Mouse (Mus musculus): ENCODE data around the gene Arl5c. TPM values are rescaled to one million over a fixed set of nuclear protein-coding genes. Genes with fewer than 3 reads are reported as not detected.
"Not testable (repeated sequence)": the region's sequence is repeated elsewhere in the genome, so short reads cannot be mapped to it uniquely, and the experiment has no call there.

Arl5c gene
- polyA plus RNA-seq, 1 experiment from 2014 or later = 7.3 TPM

DNA sequence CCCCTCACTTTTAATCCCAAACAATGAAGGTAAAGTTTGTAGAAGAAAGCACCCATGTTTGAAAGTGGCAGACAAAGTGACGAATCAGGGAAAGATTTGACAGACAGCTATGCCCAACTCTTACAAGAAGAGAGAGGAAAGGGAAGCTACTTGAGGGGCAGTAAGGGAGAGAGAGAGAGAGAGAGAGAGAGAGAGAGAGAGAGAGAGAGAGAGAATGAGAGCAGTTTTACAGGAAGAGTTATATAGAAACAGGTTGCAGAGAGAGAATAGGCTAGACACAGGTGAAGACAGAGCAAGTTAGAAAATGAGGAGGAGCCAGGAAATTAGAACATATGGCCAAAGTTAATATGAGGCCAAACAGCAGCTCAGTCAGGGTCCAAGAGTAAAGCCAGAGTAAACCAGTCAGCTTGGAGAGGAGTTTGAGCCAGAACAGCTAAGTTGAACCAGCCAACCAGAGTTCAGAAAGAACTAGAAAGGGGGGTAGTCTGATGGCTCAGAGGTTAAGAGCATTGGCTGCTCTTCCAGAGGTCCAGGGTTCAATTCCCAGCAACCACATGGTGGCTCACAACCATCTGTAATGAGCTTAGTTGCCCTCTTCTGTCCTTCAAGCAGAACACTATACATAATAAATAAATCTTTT, 43.5 kb downstream of the Arl5c start:
- WGBS = 91% methylated on average over 1 of the region's 1 CpGs
- Histone ChIP-seq H3K27ac (ENCODE audit: low read depth, low read length) (no peak overlapping the region), H3K27me3 (replicated peaks; ENCODE audit: control insufficient read depth, insufficient read depth, low read length) (no peaks in the 10 kb centered on the region), H3K4me3 (ENCODE audit: low read length) (no peak overlapping the region), H3K4me2 (ENCODE audit: low read length) (no peak overlapping the region), H3K9ac (ENCODE audit: low read depth, low read length) (no peak overlapping the region), H3K9me3 (ENCODE audit: control insufficient read depth, low read length) (no peaks in the 10 kb centered on the region), H3K4me1 (ENCODE audit: control insufficient read depth, insufficient read depth, low read depth, low read length) (peaks cover 21% of the 10 kb centered on the region), H3K36me3 (ENCODE audit: control insufficient read depth, insufficient read depth, low read length) (no peaks in the 10 kb centered on the region)
- ATAC-seq = no peak

DNA sequence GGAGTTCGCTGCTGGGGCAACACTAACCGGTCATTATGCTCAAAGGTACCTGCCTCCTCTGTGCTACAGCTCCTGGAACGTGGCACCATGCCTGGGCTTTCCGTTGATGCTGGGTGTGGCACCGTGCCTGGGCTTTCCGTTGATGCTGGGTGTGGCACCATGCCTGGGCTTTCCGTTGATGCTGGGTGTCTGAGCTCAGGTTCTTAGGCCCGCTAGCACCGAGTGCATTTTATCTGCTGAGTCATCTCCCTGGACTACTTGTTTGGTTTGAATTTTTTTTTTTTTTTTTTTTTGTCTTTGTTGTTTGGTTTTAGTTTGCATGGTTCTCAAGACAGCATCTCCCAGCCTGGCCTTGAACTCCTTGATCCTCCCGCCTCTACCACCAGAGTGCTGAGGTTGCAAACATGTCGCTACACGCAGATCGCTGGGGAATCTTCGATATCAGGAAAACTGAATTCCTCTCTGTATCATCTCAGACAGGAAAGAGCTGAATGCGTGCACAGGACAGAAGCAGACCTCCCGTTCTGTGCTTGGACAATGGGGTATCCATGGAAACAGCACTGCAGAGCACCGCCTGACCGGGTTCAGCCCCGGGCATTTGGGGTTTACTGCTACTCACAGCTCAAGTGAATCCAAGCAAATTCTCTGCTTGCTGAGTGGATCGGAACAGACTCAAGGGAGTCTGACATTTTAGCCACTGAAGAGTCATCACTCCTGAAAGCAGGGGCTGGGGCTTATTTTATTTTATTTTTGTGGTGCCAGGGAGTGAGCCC, 46.1 kb downstream of the Arl5c start:
- peak; percentile 72 for ATAC-seq
- no peaks in the 10 kb centered on the region for H3K9me3 ChIP-seq (ENCODE audit: control insufficient read depth, low read length)
- no peaks in the 10 kb centered on the region for H3K36me3 ChIP-seq (ENCODE audit: control insufficient read depth, insufficient read depth, low read length)
- H3K9ac ChIP-seq (ENCODE audit: low read depth, low read length) = 0 out of 2 replicates have a peak overlapping the region, but pooled peaks have one; percentile 14
- no peak overlapping the region for H3K4me3 ChIP-seq (ENCODE audit: low read length)
- WGBS = 32% methylated on average over 20 of the region's 20 CpGs
- no peaks in the 10 kb centered on the region for H3K27me3 ChIP-seq (replicated peaks; ENCODE audit: control insufficient read depth, insufficient read depth, low read length)
- H3K4me1 ChIP-seq (ENCODE audit: control insufficient read depth, insufficient read depth, low read depth, low read length) = peaks cover 9% of the 10 kb centered on the region
- peak overlapping the region; percentile 25; the same call in 1 of the 2 replicates for H3K4me2 ChIP-seq (ENCODE audit: low read length)
- peak overlapping the region; percentile 46 for H3K27ac ChIP-seq (ENCODE audit: low read depth, low read length)

DNA sequence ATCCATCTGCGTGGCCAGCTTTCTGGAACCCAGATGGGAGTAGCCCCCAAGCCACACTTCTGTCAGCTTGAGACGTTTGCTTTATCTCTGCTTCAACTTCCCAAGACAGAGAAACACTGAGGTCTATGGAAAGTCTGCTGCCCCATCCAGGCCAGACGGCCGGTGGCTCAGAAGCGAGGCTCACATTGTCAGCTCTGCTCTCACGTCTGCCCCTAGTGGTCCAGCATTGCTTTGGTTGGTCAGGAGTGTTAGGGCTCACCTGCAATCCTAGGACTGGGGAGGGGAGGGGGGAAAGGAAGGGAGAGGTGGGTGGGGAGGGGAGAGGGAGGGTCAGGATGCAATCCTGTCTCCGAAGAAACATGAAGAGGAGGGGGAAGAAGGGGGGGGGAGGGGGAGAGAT, 48.6 kb downstream of the Arl5c start:
- ATAC-seq = no peak
- 11% methylated on average over 7 of the region's 7 CpGs for WGBS

DNA sequence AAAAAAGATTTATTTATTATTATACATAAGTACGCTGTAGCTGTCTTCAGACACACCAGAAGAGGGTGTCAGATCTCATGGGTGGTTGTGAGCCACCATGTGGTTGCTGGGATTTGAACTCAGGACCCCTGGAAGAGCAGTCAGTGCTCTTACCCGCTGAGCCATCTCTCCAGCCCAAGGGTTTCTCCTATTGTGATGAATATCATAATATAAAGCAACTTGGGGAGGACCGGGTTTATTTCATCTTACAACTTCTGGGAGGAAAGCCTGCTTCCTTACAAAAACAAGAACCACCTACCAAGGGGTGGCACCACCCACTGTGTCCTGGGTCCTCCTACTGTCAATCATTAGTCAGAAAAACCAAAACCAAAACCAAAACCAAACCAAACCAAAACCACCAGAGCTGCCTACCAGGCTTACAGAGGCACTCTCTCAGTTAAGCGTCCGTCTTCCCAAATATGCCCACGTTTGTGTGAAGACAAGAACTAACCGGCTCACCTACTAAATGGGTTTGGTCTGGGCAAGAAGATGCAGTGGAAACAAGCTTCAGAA, 50.2 kb downstream of the Arl5c start:
- not testable (repeated sequence) for H3K4me1 ChIP-seq (ENCODE audit: control insufficient read depth, insufficient read depth, low read depth, low read length); H3K27me3 ChIP-seq (replicated peaks; ENCODE audit: control insufficient read depth, insufficient read depth, low read length); ATAC-seq; H3K9ac ChIP-seq (ENCODE audit: low read depth, low read length); H3K4me2 ChIP-seq (ENCODE audit: low read length); H3K4me3 ChIP-seq (ENCODE audit: low read length); H3K27ac ChIP-seq (ENCODE audit: low read depth, low read length); H3K36me3 ChIP-seq (ENCODE audit: control insufficient read depth, insufficient read depth, low read length); H3K9me3 ChIP-seq (ENCODE audit: control insufficient read depth, low read length)
- 90% methylated on average over 7 of the region's 7 CpGs for WGBS

More for the DNA sequence above, 48.6 kb downstream of the Arl5c start:
- H3K4me2 ChIP-seq (ENCODE audit: low read length) = no peak overlapping the region
- peaks cover 9% of the 10 kb centered on the region for H3K4me1 ChIP-seq (ENCODE audit: control insufficient read depth, insufficient read depth, low read depth, low read length)
- H3K9me3 ChIP-seq (ENCODE audit: control insufficient read depth, low read length) = no peaks in the 10 kb centered on the region
- H3K27me3 ChIP-seq (replicated peaks; ENCODE audit: control insufficient read depth, insufficient read depth, low read length) = no peaks in the 10 kb centered on the region
- no peak overlapping the region for H3K4me3 ChIP-seq (ENCODE audit: low read length)
- H3K27ac ChIP-seq (ENCODE audit: low read depth, low read length) = no peak overlapping the region
- no peaks in the 10 kb centered on the region for H3K36me3 ChIP-seq (ENCODE audit: control insufficient read depth, insufficient read depth, low read length)
- no peak overlapping the region for H3K9ac ChIP-seq (ENCODE audit: low read depth, low read length)

DNA sequence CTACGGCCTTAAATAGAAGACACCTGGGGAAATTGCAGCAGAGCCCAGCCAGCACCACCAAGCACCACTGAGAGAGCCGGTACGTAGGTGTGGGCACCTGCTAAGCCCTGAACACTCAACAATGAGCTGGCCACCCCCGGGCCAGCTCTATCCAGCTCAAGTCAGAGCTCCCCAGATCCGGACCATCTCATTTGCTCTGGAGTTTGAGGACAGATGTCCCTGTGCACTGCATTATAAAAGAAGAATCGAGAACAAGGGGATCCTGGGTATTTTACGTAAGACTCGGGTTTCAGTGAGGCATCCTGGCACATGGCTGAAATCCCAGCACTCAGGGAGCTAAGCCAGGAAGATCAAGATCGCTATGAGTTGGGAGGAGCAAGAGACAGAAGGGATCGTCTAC, 51.0 kb downstream of the Arl5c start:
- peaks cover 5% of the 10 kb centered on the region for H3K4me1 ChIP-seq (ENCODE audit: control insufficient read depth, insufficient read depth, low read depth, low read length)
- H3K9ac ChIP-seq (ENCODE audit: low read depth, low read length) = no peak overlapping the region
- 86% methylated on average over 10 of the region's 10 CpGs for WGBS
- H3K4me2 ChIP-seq (ENCODE audit: low read length) = no peak overlapping the region
- ATAC-seq = no peak
- no peak overlapping the region for H3K27ac ChIP-seq (ENCODE audit: low read depth, low read length)
- H3K27me3 ChIP-seq (replicated peaks; ENCODE audit: control insufficient read depth, insufficient read depth, low read length) = no peaks in the 10 kb centered on the region
- no peak overlapping the region for H3K4me3 ChIP-seq (ENCODE audit: low read length)
- no peaks in the 10 kb centered on the region for H3K9me3 ChIP-seq (ENCODE audit: control insufficient read depth, low read length)
- no peaks in the 10 kb centered on the region for H3K36me3 ChIP-seq (ENCODE audit: control insufficient read depth, insufficient read depth, low read length)

DNA sequence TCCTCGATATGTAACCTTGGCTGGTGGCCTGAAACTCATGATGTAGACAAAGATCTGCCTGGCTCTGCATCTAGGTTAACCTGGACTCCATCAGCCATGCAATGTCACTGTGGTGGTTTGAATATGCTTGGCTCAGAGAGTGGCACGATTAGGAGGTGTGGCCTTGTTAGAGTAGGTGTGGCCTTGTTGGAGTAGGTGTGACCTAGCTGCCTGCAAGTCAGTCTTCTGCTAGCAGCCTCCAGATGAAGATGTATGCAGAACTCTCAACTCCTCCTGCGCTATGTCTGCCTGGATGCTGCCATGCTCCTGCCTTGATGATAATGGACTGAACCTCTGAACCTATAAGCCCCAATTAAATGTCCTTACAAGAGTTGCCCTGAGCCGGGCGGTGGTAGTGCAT, 52.7 kb downstream of the Arl5c start:
- H3K4me3 ChIP-seq (ENCODE audit: low read length) = no peak overlapping the region
- no peaks in the 10 kb centered on the region for H3K27me3 ChIP-seq (replicated peaks; ENCODE audit: control insufficient read depth, insufficient read depth, low read length)
- WGBS = 86% methylated on average over 5 of the region's 5 CpGs
- H3K9ac ChIP-seq (ENCODE audit: low read depth, low read length) = no peak overlapping the region
- ATAC-seq = no peak
- no peak overlapping the region for H3K27ac ChIP-seq (ENCODE audit: low read depth, low read length)
- H3K4me1 ChIP-seq (ENCODE audit: control insufficient read depth, insufficient read depth, low read depth, low read length) = no peaks in the 10 kb centered on the region
- H3K9me3 ChIP-seq (ENCODE audit: control insufficient read depth, low read length) = no peaks in the 10 kb centered on the region
- H3K4me2 ChIP-seq (ENCODE audit: low read length) = no peak overlapping the region
- H3K36me3 ChIP-seq (ENCODE audit: control insufficient read depth, insufficient read depth, low read length) = no peaks in the 10 kb centered on the region

DNA sequence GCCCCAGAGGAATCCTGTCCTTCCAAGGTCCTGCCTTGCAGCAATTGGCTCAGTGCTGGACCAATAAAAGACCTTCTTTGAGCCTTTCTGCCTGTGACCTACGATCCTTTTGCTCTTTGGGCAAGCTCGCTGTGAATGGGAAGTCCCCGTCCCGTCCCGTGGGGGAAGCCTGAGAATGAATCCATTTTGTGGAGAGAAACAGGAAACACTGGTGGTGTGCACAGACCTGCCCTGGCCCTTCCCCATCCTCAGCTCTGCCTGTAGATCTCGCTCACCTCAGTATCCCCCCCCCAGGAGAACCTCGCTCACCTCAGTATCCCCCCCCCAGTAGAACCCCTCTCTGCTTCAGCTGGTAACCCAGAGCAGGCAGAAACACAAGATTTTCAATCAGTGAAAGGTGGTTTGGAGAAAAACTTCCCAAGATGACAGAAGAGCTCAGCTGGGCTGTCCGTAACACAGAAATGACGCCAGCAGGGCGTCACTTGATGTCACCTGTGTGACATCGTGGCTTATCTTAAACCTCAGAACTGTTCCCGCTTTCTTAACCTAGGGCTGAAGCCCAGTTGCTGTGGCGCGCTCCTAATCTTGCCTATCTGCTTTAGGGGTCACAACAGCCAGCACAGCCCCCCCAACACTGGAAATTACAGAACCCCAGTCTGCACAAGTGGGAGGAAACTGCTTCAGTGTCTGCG, 53.4 kb downstream of the Arl5c start:
- no peak overlapping the region for H3K4me3 ChIP-seq (ENCODE audit: low read length)
- no peaks in the 10 kb centered on the region for H3K9me3 ChIP-seq (ENCODE audit: control insufficient read depth, low read length)
- H3K27ac ChIP-seq (ENCODE audit: low read depth, low read length) = no peak overlapping the region
- no peak overlapping the region for H3K9ac ChIP-seq (ENCODE audit: low read depth, low read length)
- no peak overlapping the region for H3K4me2 ChIP-seq (ENCODE audit: low read length)
- H3K27me3 ChIP-seq (replicated peaks; ENCODE audit: control insufficient read depth, insufficient read depth, low read length) = no peaks in the 10 kb centered on the region
- H3K36me3 ChIP-seq (ENCODE audit: control insufficient read depth, insufficient read depth, low read length) = no peaks in the 10 kb centered on the region
- 77% methylated on average over 15 of the region's 15 CpGs for WGBS
- ATAC-seq = no peak
- no peaks in the 10 kb centered on the region for H3K4me1 ChIP-seq (ENCODE audit: control insufficient read depth, insufficient read depth, low read depth, low read length)

Data from hindbrain, embryonic 16.5 days (tissue).